Mouse (Mus musculus) midbrain, postnatal 0 days (tissue): ENCODE measurements around the gene Fbxo6. TPM values are rescaled to one million over a fixed set of nuclear protein-coding genes. Genes with fewer than 3 reads are reported as not detected.

ENCODE experiments used
- ATAC-seq: fragments of 200-750 bp; cut with Nextera tagmentation; 2 replicates; pipeline ENCODE4 v1.8.0; 2017; ENCODE audit warnings: moderate number of reproducible peaks, mild to moderate bottlenecking, moderate TSS enrichment, moderate library complexity; ENCODE audit not compliant: low FRiP score
- DNase-seq: peaks from one replicate; pipeline ENCODE4 v3.0.0-alpha.2; 2015; ENCODE audit warnings: low spot score
- H3K27ac ChIP-seq: fragments of 300-500 bp; sonication (generic); 2 replicates; pipeline ENCODE4 v1.5.1; 2014; ENCODE audit warnings: low read depth, mild to moderate bottlenecking, low read length, mixed read lengths
- H3K27me3 ChIP-seq: fragments of 300-500 bp; sonication (generic); 2 replicates; pipeline ENCODE4 v1.6.1; 2014; ENCODE audit warnings: low read length, control low read depth, mixed read lengths; ENCODE audit not compliant: insufficient read depth
- H3K36me3 ChIP-seq: fragments of 300-500 bp; sonication (generic); 2 replicates; pipeline ENCODE4 v1.6.1; 2014; ENCODE audit warnings: low read length, control low read depth, mixed read lengths; ENCODE audit not compliant: insufficient read depth
- H3K4me1 ChIP-seq: fragments of 300-500 bp; sonication (generic); 2 replicates; pipeline ENCODE4 v1.6.1; 2014; ENCODE audit warnings: mild to moderate bottlenecking, control low read depth, antibody characterized with exemption, low read length, mixed read lengths; ENCODE audit not compliant: insufficient read depth
- H3K4me2 ChIP-seq: fragments of 300-500 bp; sonication (generic); 2 replicates; pipeline ENCODE4 v1.6.1; 2014; ENCODE audit warnings: low read depth, mild to moderate bottlenecking, low read length, mixed read lengths; ENCODE audit not compliant: poor library complexity, severe bottlenecking
- H3K4me3 ChIP-seq: fragments of 300-500 bp; sonication (generic); 2 replicates; pipeline ENCODE4 v1.5.1; 2014; ENCODE audit warnings: low read depth, mild to moderate bottlenecking, low read length, moderate library complexity
- H3K9ac ChIP-seq: fragments of 300-500 bp; sonication (generic); replicated peaks from 2 replicates; pipeline ENCODE4 v1.6.1; 2014; ENCODE audit warnings: mild to moderate bottlenecking, low read length, moderate library complexity, mixed read lengths; ENCODE audit not compliant: poor library complexity, severe bottlenecking
- H3K9me3 ChIP-seq: fragments of 300-500 bp; sonication (generic); 2 replicates; pipeline ENCODE4 v1.6.1; 2016; ENCODE audit warnings: low read length, control low read depth
- CTCF ChIP-seq: IDR thresholded peaks from 2 replicates; pipeline ENCODE4 v1.5.1; 2016; ENCODE audit warnings: antibody characterized with exemption, mild to moderate bottlenecking
- WGBS: fragments of 180-500 bp; shearing (Covaris S2); extraction: QIAGEN DNeasy Blood & Tissue Kit; methylation state at CpG from one replicate; pipeline ENCODE4 v1.1.7; 2014; 5-methylcytosine and 5-hydroxymethylcytosine counted together
- polyA plus RNA-seq: library from polyadenylated mRNA; unstranded; fragments of >200 nt; fragmentation: Nextera tagmentation; extraction: Ambion mirVana; gene quantifications from 2 replicates; pipeline ENCODE4 v1.2.1, GENCODE M21; 2015
- total RNA-seq: library from RNA; depleted of rRNA; stranded (reverse); fragments of >200 nt; gene quantifications from 2 replicates; pipeline ENCODE4 v1.2.3, GENCODE M21; 2014

The Fbxo6 gene
- total and polyA plus RNA-seq, 2 experiments from 2014 or later, result 23.6 to 27.7 TPM

DNA sequence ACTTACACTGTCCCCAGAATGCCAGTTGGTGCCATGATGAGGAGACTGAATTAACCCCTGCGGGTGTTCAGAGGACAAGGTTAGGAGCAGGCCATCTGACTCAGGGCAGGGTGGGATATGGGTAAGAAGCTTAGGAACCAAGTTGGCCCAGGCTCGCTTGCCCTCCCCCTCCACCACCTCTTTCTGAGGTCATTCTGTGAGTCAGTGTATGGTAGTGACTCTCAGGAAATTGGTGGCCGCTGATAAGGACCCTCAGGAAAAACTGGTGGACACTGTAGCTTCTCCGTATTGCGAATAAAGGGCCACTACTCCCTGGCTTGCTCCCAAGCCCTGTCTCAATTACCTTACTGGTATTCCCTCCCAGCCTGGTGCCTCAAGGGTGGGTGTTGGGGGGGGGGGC is 42.7 kb downstream of the Fbxo6 start:
- ATAC-seq, result no peak
- WGBS, result 83% methylated on average over 5 of the region's 5 CpGs

DNA sequence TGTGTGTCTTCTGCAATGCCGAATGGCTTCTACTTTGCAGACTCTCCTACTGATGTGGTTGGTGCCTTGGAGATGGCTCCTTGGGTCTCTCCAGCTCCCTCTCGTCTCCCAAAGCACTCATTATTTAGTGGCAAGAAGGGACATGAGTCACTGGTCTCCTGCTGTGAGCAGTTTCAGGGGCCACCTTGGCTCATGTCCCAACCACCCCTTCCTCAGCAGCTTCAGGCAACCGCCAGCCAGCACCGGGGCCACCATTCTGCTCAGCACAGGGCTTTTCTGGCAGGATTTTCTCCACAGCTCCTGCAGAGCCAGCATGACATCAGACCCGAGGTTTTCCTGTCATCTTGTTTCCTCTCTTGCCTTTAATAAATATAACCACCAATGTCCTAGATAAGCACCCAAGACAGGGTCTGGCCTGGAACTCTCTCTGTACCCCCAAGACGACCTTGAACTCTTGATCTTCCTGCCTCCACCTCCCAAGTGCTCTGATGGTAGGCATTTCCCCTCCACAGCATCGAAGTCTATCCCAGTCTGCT is 43.3 kb downstream of the Fbxo6 start:
- H3K9ac ChIP-seq, result no peak overlapping the region
- no peaks in the 10 kb centered on the region for H3K9me3 ChIP-seq
- ATAC-seq (no peak), DNase-seq (no peak)
- no peak overlapping the region for H3K4me2 ChIP-seq
- no peaks in the 10 kb centered on the region for H3K27me3 ChIP-seq
- H3K4me3 ChIP-seq, result no peak overlapping the region
- no peaks in the 10 kb centered on the region for H3K4me1 ChIP-seq
- peaks cover 15% of the 10 kb centered on the region for H3K36me3 ChIP-seq
- TF ChIP-seq CTCF, result no peak
- WGBS, result 67% methylated on average over 7 of the region's 7 CpGs
- no peak overlapping the region for H3K27ac ChIP-seq

More for the DNA sequence above, 42.7 kb downstream of the Fbxo6 start:
- Histone ChIP-seq H3K9ac (no peak overlapping the region), H3K4me1 (no peaks in the 10 kb centered on the region), H3K4me3 (no peak overlapping the region), H3K36me3 (peaks cover 15% of the 10 kb centered on the region), H3K27me3 (no peaks in the 10 kb centered on the region), H3K27ac (no peak overlapping the region), H3K4me2 (no peak overlapping the region), H3K9me3 (no peaks in the 10 kb centered on the region)
- no peak for DNase-seq
- no peak for TF ChIP-seq CTCF

DNA sequence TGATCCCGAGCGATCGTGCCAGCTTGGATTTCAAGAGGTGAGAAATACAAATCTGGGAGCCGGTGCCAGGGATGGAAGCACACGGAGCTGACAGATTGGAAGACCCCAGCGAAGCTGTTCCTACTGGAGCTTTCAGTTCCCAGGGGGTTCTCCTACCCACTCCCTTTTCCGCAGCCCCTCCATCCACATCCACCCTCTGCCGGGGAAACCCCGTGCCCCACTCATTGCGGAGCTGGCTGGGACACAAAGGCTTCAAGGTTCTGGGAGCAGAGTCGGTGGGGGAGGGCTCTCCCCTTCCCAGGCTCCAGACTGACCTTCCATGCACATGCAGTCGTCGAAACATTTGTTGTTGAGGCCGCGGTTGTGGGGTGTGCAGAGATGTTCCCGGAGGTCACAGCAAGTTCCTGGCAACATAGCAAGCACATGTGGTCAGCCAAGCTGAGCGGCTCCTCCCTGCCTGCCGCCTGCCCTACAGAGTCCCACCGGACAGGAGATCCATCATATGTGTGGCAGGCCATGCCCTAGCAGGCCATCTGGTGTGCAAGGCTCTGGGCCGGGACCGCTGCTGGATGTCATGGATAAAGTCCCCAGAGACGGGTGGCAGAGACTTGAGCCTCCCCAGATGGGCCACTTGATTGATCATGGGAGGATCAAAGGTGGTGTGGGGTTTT is 44.2 kb downstream of the Fbxo6 start:
- Histone ChIP-seq H3K27ac (no peak overlapping the region), H3K4me2 (no peak overlapping the region)

DNA sequence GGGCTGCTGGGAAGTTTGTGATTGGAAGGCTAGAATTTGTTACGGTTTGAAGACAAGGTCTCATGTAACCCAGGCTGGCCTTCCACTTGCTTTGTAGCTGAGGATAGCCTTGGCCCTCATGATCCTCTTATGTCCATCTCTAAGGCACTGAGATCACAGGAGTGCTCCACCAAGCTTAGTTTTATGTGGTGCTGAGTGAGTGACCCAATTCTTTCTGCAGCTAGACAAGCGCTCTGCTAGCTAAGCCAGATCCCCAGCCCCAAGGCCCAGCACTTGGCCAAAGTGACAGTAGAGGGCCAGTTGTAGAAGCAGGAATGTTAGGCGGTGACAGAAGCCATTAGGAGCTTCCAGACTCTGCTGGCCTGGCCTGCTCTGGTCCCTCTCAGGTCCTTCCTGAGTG is 47.8 kb downstream of the Fbxo6 start:
- Histone ChIP-seq H3K27ac (no peak overlapping the region), H3K4me3 (no peak overlapping the region), H3K27me3 (no peaks in the 10 kb centered on the region), H3K9ac (no peak overlapping the region), H3K36me3 (peaks cover 11% of the 10 kb centered on the region), H3K4me2 (no peak overlapping the region), H3K4me1 (no peaks in the 10 kb centered on the region), H3K9me3 (no peaks in the 10 kb centered on the region)
- ATAC-seq (no peak), DNase-seq (no peak)
- TF ChIP-seq CTCF, result no peak
- WGBS, result 91% methylated on average over 3 of the region's 3 CpGs

More for the DNA sequence above, 44.2 kb downstream of the Fbxo6 start:
- Histone ChIP-seq H3K36me3 (peaks cover 12% of the 10 kb centered on the region), H3K4me1 (no peaks in the 10 kb centered on the region), H3K4me3 (no peak overlapping the region), H3K9ac (0 out of 2 replicates have a peak overlapping the region, but pooled peaks have one; percentile 29), H3K27me3 (no peaks in the 10 kb centered on the region), H3K9me3 (no peaks in the 10 kb centered on the region)
- ATAC-seq, result peak; percentile 28
- TF ChIP-seq CTCF, result no peak
- WGBS, result 71% methylated on average over 22 of the region's 22 CpGs
- DNase-seq, result peak; percentile 65

DNA sequence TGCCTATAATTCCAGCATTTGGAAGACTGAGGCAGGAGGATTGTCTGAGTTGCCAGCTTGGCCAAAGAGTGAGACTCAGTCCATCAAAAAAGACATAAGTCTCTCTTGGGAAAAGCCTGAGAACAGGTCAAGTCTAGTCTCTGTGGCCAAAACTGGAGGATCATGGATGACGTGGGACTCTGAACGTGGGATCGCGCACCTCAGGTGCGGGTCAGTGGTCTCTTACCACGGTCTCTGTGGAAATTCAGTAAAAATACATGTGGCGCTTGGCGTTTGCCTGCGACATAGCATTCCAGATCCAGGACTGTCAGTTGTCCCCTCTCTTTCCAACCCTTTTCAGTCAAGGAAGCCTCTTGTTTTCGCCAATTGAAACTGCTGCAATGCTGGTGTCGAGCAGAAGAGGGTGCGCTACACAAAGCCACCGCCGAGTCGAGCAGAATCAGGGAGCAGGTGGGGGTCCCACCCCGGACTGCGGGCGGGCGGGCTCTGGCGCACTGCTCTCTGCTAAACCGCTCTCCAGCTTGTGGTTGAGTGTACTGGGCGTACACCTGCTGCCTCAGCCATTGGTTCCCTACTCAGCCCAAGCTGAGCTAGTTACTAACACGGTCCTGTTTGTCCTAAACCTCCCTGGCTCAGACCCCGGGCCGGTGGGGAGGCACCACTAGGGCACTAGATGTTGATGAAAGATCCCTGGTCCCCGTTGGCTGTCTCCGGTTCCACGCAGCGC is 50.0 kb downstream of the Fbxo6 start:
- WGBS, result 21% methylated on average over 29 of the region's 29 CpGs

DNA sequence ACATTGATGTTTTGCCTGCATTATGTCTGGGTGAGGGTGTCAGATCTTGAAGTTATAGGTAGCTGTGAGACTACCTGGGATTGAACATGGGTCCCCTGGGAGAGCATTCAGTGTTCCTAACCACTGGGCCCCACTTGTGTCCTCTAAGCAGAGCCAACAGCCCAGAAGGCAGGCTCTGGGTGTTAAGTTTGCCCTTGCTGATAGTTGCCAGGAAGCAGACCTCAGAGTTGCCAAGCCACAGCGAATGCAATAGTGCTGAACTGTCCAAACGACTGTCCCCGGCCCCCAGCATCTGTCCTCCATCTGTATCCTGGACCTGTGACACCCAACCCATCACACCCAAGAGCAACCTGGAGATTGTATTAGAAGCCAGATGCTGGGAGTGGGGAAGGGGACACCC is 53.3 kb downstream of the Fbxo6 start:
- 89% methylated on average over 3 of the region's 3 CpGs for WGBS
- 0 out of 2 replicates have a peak, but pooled peaks cover 2% of the 10 kb centered on the region for H3K36me3 ChIP-seq
- H3K4me3 ChIP-seq, result no peak overlapping the region
- H3K27ac ChIP-seq, result no peak overlapping the region
- no peak overlapping the region for H3K4me2 ChIP-seq
- no peaks in the 10 kb centered on the region for H3K4me1 ChIP-seq
- no peaks in the 10 kb centered on the region for H3K9me3 ChIP-seq
- no peaks in the 10 kb centered on the region for H3K27me3 ChIP-seq
- no peak for ATAC-seq
- H3K9ac ChIP-seq, result no peak overlapping the region
- TF ChIP-seq CTCF, result no peak
- no peak for DNase-seq

More for the DNA sequence above, 50.0 kb downstream of the Fbxo6 start:
- Histone ChIP-seq H3K9me3 (no peaks in the 10 kb centered on the region), H3K9ac (peak overlapping the region; percentile 15; the same call in 1 of the 2 replicates), H3K27ac (peak overlapping the region; percentile 48; the same call in 1 of the 2 replicates), H3K27me3 (no peaks in the 10 kb centered on the region), H3K4me1 (no peaks in the 10 kb centered on the region), H3K36me3 (peaks cover 2% of the 10 kb centered on the region; the same call in 1 of the 2 replicates), H3K4me2 (peak overlapping the region; percentile 32), H3K4me3 (no peak overlapping the region)
- DNase-seq (peak; percentile 78), ATAC-seq (peak; percentile 90)
- TF ChIP-seq CTCF, result peak; percentile 78
